Mouse (Mus musculus): ENCODE data around the gene Jtb. TPM values are rescaled to one million over a fixed set of nuclear protein-coding genes. Genes with fewer than 3 reads are reported as not detected.

Gene Jtb
- polyA plus RNA-seq (2014; fragmentation: Nextera tagmentation; extraction: Ambion mirVana) = 118 and 124 TPM in 2 replicates

- Histone ChIP-seq H3K27ac (ENCODE audit: low read depth, low read length) (peak within 1 kb of the TSS; percentile 90), H3K4me2 (ENCODE audit: low read length) (peak within 1 kb of the TSS; percentile 86), H3K4me1 (ENCODE audit: control insufficient read depth, insufficient read depth, low read length) (0 out of 2 replicates have a peak, but pooled peaks cover 5% of the 10 kb centered on the region), H3K27me3 (replicated peaks; ENCODE audit: control insufficient read depth, insufficient read depth, low read length) (no peaks in the 10 kb centered on the region), H3K9ac (ENCODE audit: low read length) (peak within 1 kb of the TSS; percentile 83), H3K4me3 (ENCODE audit: low read depth, low read length) (peak within 1 kb of the TSS; percentile 85), H3K36me3 (ENCODE audit: control insufficient read depth, insufficient read depth, low read length) (peaks cover 27% of the 10 kb centered on the region), H3K9me3 (replicated peaks; ENCODE audit: control insufficient read depth, low read length) (no peaks in the 10 kb centered on the region)
- ATAC-seq = peak; percentile 99
- peak; percentile 97 for DNase-seq (ENCODE audit: low spot score)
- WGBS = under 1% methylated on average over 60 of the region's 61 CpGs
These were observed at the start of gene Jtb for GRCm38 (mm10) chr3:90231507-90232333. Jtb (plus strand) TSS chr3:90231597.

DNA sequence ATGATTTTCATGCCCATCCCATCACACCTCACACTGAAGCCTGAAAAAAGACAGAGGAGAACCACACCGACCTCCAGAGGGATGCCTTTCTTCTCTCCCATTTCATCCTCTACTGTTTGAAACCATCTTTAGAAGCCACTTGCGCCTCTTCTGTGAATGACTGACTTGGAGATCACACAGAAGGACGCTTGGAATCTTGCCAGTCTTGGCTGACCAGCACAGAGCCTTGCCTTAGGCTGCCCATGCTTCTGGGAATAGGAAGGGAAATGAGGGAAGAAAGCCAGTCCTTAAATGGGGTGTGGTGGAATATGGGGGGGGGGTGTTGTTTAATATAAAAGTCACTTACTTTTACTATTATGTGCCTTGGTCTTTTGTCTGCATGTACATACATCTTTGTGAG, 47.8 kb upstream of the Jtb start:
- H3K36me3 ChIP-seq (ENCODE audit: control insufficient read depth, insufficient read depth, low read length) = no peaks in the 10 kb centered on the region
- no peaks in the 10 kb centered on the region for H3K4me1 ChIP-seq (ENCODE audit: control insufficient read depth, insufficient read depth, low read length)
- no peak for ATAC-seq
- H3K27me3 ChIP-seq (replicated peaks; ENCODE audit: control insufficient read depth, insufficient read depth, low read length) = no peaks in the 10 kb centered on the region
- H3K4me3 ChIP-seq (ENCODE audit: low read depth, low read length) = no peak overlapping the region
- H3K9ac ChIP-seq (ENCODE audit: low read length) = no peak overlapping the region
- no peak for DNase-seq (ENCODE audit: low spot score)
- no peak overlapping the region for H3K4me2 ChIP-seq (ENCODE audit: low read length)
- no peaks in the 10 kb centered on the region for H3K9me3 ChIP-seq (replicated peaks; ENCODE audit: control insufficient read depth, low read length)
- H3K27ac ChIP-seq (ENCODE audit: low read depth, low read length) = no peak overlapping the region
- 79% methylated on average over 3 of the region's 3 CpGs for WGBS

DNA sequence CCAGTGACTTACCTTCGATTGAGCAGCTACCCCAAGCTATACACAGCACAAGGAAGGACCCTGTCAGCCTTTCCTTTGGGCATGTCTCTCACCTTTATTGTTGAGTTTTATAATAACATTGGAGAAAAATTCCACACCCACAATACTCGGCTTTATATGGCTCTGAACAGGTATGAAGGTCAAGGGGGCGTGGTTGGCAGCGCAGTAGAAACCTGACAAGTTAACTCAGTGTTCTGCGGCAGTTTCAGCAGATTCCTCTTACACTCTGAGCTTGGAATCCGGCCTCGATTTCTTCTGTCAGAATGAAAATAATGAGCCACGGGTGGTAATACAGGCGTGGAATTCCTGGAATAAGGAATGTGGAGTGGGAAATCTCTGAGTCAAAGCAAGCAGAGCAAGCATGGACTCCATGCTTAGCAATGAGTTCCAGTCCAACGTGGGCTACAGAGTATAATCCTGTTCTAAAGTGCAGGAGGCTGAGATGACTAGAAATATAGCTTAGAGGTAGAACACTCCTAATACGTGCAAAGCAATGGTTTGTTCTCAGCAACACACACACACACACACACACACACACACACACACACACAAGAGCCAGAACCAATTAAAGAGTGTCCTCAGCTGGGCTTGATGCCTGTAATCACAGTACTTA, 40.4 kb upstream of the Jtb start:
- 81% methylated on average over 11 of the region's 11 CpGs for WGBS
- Histone ChIP-seq H3K4me2 (ENCODE audit: low read length) (no peak overlapping the region), H3K27me3 (replicated peaks; ENCODE audit: control insufficient read depth, insufficient read depth, low read length) (no peaks in the 10 kb centered on the region), H3K9ac (ENCODE audit: low read length) (no peak overlapping the region), H3K9me3 (replicated peaks; ENCODE audit: control insufficient read depth, low read length) (no peaks in the 10 kb centered on the region), H3K4me1 (ENCODE audit: control insufficient read depth, insufficient read depth, low read length) (0 out of 2 replicates have a peak, but pooled peaks cover 3% of the 10 kb centered on the region), H3K4me3 (ENCODE audit: low read depth, low read length) (no peak overlapping the region), H3K27ac (ENCODE audit: low read depth, low read length) (no peak overlapping the region), H3K36me3 (ENCODE audit: control insufficient read depth, insufficient read depth, low read length) (no peaks in the 10 kb centered on the region)
- DNase-seq (ENCODE audit: low spot score) (no peak), ATAC-seq (no peak)

DNA sequence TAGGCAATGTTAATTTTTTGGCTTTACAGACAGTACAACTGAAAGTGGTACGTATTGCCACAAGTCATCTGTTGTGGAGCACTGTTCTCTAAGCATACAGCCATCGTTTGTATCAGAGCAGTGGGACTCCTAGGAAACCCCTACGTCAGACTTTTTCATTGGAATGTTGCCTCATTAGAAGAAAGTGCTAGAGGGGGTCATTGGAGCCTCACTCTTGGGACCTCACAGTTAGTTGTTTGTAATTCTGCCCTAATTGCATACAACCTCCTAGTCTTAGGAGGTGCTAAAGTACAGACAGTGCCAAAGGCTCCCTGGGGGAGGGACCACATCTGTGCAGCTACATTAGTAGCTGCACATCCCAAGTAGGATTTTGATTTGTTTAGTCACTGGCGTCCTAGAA, 36.6 kb upstream of the Jtb start:
- no peak overlapping the region for H3K4me3 ChIP-seq (ENCODE audit: low read depth, low read length)
- no peaks in the 10 kb centered on the region for H3K36me3 ChIP-seq (ENCODE audit: control insufficient read depth, insufficient read depth, low read length)
- 0 out of 2 replicates have a peak, but pooled peaks cover 3% of the 10 kb centered on the region for H3K4me1 ChIP-seq (ENCODE audit: control insufficient read depth, insufficient read depth, low read length)
- no peak overlapping the region for H3K9ac ChIP-seq (ENCODE audit: low read length)
- H3K9me3 ChIP-seq (replicated peaks; ENCODE audit: control insufficient read depth, low read length) = no peaks in the 10 kb centered on the region
- H3K27me3 ChIP-seq (replicated peaks; ENCODE audit: control insufficient read depth, insufficient read depth, low read length) = no peaks in the 10 kb centered on the region
- WGBS = 14% methylated on average over 4 of the region's 4 CpGs
- H3K27ac ChIP-seq (ENCODE audit: low read depth, low read length) = no peak overlapping the region
- DNase-seq (ENCODE audit: low spot score) (peak; percentile 10), ATAC-seq (no peak)
- no peak overlapping the region for H3K4me2 ChIP-seq (ENCODE audit: low read length)

- Histone ChIP-seq H3K9me3 (replicated peaks; ENCODE audit: control insufficient read depth, low read length) (no peaks in the 10 kb centered on the region), H3K4me2 (ENCODE audit: low read length) (no peak overlapping the region), H3K27ac (ENCODE audit: low read depth, low read length) (no peak overlapping the region), H3K27me3 (replicated peaks; ENCODE audit: control insufficient read depth, insufficient read depth, low read length) (no peaks in the 10 kb centered on the region), H3K4me3 (ENCODE audit: low read depth, low read length) (no peak overlapping the region), H3K4me1 (ENCODE audit: control insufficient read depth, insufficient read depth, low read length) (0 out of 2 replicates have a peak, but pooled peaks cover 3% of the 10 kb centered on the region), H3K9ac (ENCODE audit: low read length) (no peak overlapping the region), H3K36me3 (ENCODE audit: control insufficient read depth, insufficient read depth, low read length) (no peaks in the 10 kb centered on the region)
- 69% methylated on average over 1 of the region's 1 CpGs for WGBS
- DNase-seq (ENCODE audit: low spot score) (no peak), ATAC-seq (no peak)
These were observed 35.8 kb upstream of the Jtb start for GRCm38 (mm10) chr3:90195644-90196043.

DNA sequence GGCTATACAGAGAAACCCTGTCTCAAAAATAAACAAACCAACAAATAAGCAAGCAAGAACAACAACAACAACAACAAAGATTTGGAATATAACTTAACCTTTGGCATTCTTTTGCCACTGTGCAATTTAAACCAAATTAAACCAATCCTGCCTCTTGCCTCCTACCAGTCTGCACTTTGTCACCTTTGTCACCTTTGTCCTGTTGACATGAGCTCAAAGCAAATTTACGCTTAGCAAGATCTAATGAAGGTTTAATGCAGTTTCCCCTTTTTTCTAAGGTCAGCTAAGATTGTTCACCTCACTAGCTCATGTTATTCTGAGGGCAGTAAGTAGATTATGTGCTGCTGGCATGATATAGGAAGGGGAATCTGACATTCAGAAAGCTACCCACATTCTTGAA, 33.8 kb upstream of the Jtb start:
- Histone ChIP-seq H3K27ac (ENCODE audit: low read depth, low read length) (no peak overlapping the region), H3K9ac (ENCODE audit: low read length) (no peak overlapping the region), H3K36me3 (ENCODE audit: control insufficient read depth, insufficient read depth, low read length) (no peaks in the 10 kb centered on the region), H3K4me1 (ENCODE audit: control insufficient read depth, insufficient read depth, low read length) (0 out of 2 replicates have a peak, but pooled peaks cover 3% of the 10 kb centered on the region), H3K9me3 (replicated peaks; ENCODE audit: control insufficient read depth, low read length) (no peaks in the 10 kb centered on the region), H3K4me2 (ENCODE audit: low read length) (no peak overlapping the region), H3K4me3 (ENCODE audit: low read depth, low read length) (no peak overlapping the region), H3K27me3 (replicated peaks; ENCODE audit: control insufficient read depth, insufficient read depth, low read length) (no peaks in the 10 kb centered on the region)
- 86% methylated on average over 1 of the region's 1 CpGs for WGBS
- no peak for DNase-seq (ENCODE audit: low spot score)
- no peak for ATAC-seq

DNA sequence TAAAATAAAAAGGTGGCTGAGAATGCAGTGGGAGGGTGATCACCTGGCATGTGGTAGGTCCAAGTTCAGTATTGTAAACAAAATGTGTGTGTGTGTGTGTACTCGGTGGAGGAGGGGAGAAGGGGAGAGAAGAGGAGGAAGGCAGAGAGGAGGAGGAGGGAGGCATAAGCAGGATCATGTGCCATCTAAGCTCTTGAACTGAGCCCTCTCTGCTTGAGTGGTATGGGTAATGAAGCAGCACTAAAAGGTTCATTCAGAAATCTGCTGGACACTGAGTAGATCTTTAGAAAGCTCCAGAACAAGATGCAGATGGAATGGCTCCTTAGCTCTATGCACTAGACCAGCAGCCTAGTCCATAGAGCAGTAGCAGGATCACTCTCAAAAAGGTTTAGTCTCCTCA, 28.5 kb upstream of the Jtb start:
- Histone ChIP-seq H3K27me3 (replicated peaks; ENCODE audit: control insufficient read depth, insufficient read depth, low read length) (no peaks in the 10 kb centered on the region), H3K36me3 (ENCODE audit: control insufficient read depth, insufficient read depth, low read length) (peaks cover 7% of the 10 kb centered on the region), H3K9ac (ENCODE audit: low read length) (no peak overlapping the region), H3K9me3 (replicated peaks; ENCODE audit: control insufficient read depth, low read length) (no peaks in the 10 kb centered on the region), H3K4me1 (ENCODE audit: control insufficient read depth, insufficient read depth, low read length) (no peaks in the 10 kb centered on the region), H3K4me3 (ENCODE audit: low read depth, low read length) (no peak overlapping the region), H3K27ac (ENCODE audit: low read depth, low read length) (no peak overlapping the region), H3K4me2 (ENCODE audit: low read length) (no peak overlapping the region)
- WGBS = 26% methylated on average over 1 of the region's 1 CpGs
- no peak for DNase-seq (ENCODE audit: low spot score)
- no peak for ATAC-seq

DNA sequence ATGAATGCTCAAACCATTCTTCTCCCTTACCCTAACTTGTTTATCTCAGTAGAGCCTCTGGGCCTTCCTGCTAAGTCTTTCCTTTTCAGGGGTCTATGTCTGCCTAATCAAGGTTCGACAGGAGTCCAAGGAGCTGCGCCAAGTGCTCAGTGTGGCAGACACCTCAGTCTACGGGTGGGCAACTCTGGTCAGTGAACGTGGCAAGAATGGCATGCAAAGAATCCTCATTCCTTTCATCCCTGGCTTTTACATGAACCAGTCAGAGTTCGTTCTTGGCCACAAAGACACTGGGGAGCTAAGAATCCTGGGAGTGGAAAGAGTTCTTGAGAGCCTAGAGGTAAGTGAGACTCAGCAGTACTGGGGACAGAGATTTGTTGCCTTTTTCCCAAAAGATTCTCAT, 27.8 kb upstream of the Jtb start:
- Histone ChIP-seq H3K9me3 (replicated peaks; ENCODE audit: control insufficient read depth, low read length) (no peaks in the 10 kb centered on the region), H3K27ac (ENCODE audit: low read depth, low read length) (no peak overlapping the region), H3K4me2 (ENCODE audit: low read length) (no peak overlapping the region), H3K9ac (ENCODE audit: low read length) (no peak overlapping the region), H3K27me3 (replicated peaks; ENCODE audit: control insufficient read depth, insufficient read depth, low read length) (no peaks in the 10 kb centered on the region), H3K4me3 (ENCODE audit: low read depth, low read length) (no peak overlapping the region), H3K36me3 (ENCODE audit: control insufficient read depth, insufficient read depth, low read length) (peaks cover 14% of the 10 kb centered on the region), H3K4me1 (ENCODE audit: control insufficient read depth, insufficient read depth, low read length) (no peaks in the 10 kb centered on the region)
- DNase-seq (ENCODE audit: low spot score) = no peak
- ATAC-seq = no peak
- WGBS = 76% methylated on average over 5 of the region's 5 CpGs

DNA sequence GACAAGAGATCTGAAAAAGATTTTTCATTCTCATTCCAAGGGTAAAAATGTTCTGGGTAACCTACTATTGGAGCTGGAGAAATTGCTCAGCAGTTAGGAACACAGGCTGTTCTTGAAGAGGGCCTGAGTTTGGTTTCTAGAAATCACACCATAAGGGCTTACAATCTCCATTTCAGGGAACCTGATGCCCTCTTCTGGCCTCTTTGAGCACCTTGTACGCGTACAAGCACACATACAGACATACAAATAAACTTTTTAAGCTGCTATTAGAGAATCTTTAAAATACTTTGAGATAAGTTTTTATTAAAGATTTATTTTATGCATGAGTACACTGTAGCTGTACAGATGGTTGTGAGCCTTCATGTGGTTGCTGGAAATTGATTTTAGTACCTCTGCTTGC, 26.8 kb upstream of the Jtb start:
- no peak for ATAC-seq
- H3K4me2 ChIP-seq (ENCODE audit: low read length) = no peak overlapping the region
- peaks cover 24% of the 10 kb centered on the region for H3K36me3 ChIP-seq (ENCODE audit: control insufficient read depth, insufficient read depth, low read length)
- no peak overlapping the region for H3K9ac ChIP-seq (ENCODE audit: low read length)
- H3K27ac ChIP-seq (ENCODE audit: low read depth, low read length) = no peak overlapping the region
- H3K27me3 ChIP-seq (replicated peaks; ENCODE audit: control insufficient read depth, insufficient read depth, low read length) = no peaks in the 10 kb centered on the region
- no peak for DNase-seq (ENCODE audit: low spot score)
- WGBS = 97% methylated on average over 2 of the region's 2 CpGs
- H3K4me3 ChIP-seq (ENCODE audit: low read depth, low read length) = no peak overlapping the region
- no peaks in the 10 kb centered on the region for H3K4me1 ChIP-seq (ENCODE audit: control insufficient read depth, insufficient read depth, low read length)
- no peaks in the 10 kb centered on the region for H3K9me3 ChIP-seq (replicated peaks; ENCODE audit: control insufficient read depth, low read length)

Measured in forebrain, embryonic 14.5 days (tissue).